Mouse (Mus musculus): ENCODE data around the gene Smarca1. TPM values are rescaled to one million over a fixed set of nuclear protein-coding genes. Genes with fewer than 3 reads are reported as not detected.

The Smarca1 gene
- polyA plus RNA-seq, 2 experiments: 1.8 to 4.5 TPM

GRCm38 (mm10) chrX:47820566-47820965 is 72.2 kb downstream of the Smarca1 start:
- TF ChIP-seq EP300 (IDR thresholded peaks at IDR 0.05; ENCODE audit: low read depth) (no peak), CTCF (IDR thresholded peaks at IDR 0.05; ENCODE audit: low read depth) (no peak)
- H3K27ac ChIP-seq: no peak overlapping the region
- ATAC-seq (ENCODE audit: insufficient read depth) (no peak), DNase-seq (ENCODE audit: low read depth in 3 of 3, low spot score in 3 of 3) (no peak)
- H3K9me3 ChIP-seq (ENCODE audit: control insufficient read depth, low read length): no peaks in the 10 kb centered on the region
- 50% methylated on average over 2 of the region's 2 CpGs for WGBS (ENCODE audit: insufficient replicate concordance)
- H3K4me3 ChIP-seq (ENCODE audit: insufficient read depth in 1 of 2, low read depth in 2 of 2, low read length in 2 of 2): no peak overlapping the region
- no peaks in the 10 kb centered on the region for H3K27me3 ChIP-seq (ENCODE audit: control insufficient read depth, insufficient read depth, low read length)
- H3K36me3 ChIP-seq (replicated peaks; ENCODE audit: control insufficient read depth, insufficient read depth, low read depth): no peaks in the 10 kb centered on the region
- no peaks in the 10 kb centered on the region for H3K4me1 ChIP-seq (replicated peaks; ENCODE audit: control insufficient read depth in 2 of 2, insufficient read depth in 2 of 2, low read length in 1 of 2)
- H3K9ac ChIP-seq (replicated peaks): no peak overlapping the region
- no peak overlapping the region for H3K4me2 ChIP-seq (ENCODE audit: low read depth)

DNA sequence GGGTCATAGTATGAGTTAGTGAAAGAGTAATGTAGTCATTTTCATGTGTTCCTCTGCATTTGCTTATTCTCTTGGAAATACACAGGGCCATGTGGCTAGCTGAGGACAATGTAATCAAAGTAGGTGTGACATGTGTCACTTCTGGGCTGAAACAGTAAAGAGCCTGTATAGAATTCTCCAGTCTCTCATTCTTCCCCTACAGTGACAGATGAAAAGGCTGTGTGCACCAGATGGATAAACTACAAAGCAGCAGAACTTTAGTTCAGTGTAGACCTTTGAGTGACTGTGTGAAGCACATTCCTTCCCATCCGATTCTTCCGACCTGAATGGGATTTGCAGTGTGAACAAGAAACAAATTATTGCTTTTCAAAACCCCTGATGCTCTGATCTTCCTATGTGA is 84.1 kb downstream of the Smarca1 start:
- Histone ChIP-seq H3K4me2 (ENCODE audit: low read depth) (no peak overlapping the region), H3K9ac (replicated peaks) (no peak overlapping the region), H3K27me3 (ENCODE audit: control insufficient read depth, insufficient read depth, low read length) (no peaks in the 10 kb centered on the region), H3K27ac (no peak overlapping the region), H3K4me3 (ENCODE audit: insufficient read depth in 1 of 2, low read depth in 2 of 2, low read length in 2 of 2) (no peak overlapping the region), H3K9me3 (ENCODE audit: control insufficient read depth, low read length) (no peaks in the 10 kb centered on the region), H3K4me1 (replicated peaks; ENCODE audit: control insufficient read depth in 2 of 2, insufficient read depth in 2 of 2, low read length in 1 of 2) (no peaks in the 10 kb centered on the region), H3K36me3 (replicated peaks; ENCODE audit: control insufficient read depth, insufficient read depth, low read depth) (no peaks in the 10 kb centered on the region)
- TF ChIP-seq CTCF (IDR thresholded peaks at IDR 0.05; ENCODE audit: low read depth): no peak
- TF ChIP-seq EP300 (IDR thresholded peaks at IDR 0.05; ENCODE audit: low read depth): no peak
- ATAC-seq (ENCODE audit: insufficient read depth) (no peak), DNase-seq (ENCODE audit: low read depth in 3 of 3, low spot score in 3 of 3) (no peak)
- 81% methylated on average over 2 of the region's 2 CpGs for WGBS (ENCODE audit: insufficient replicate concordance)

GRCm38 (mm10) chrX:47764440-47764839 is 128.3 kb downstream of the Smarca1 start:
- TF ChIP-seq EP300 (IDR thresholded peaks at IDR 0.05; ENCODE audit: low read depth) (no peak), CTCF (IDR thresholded peaks at IDR 0.05; ENCODE audit: low read depth) (no peak)
- no peaks in the 10 kb centered on the region for H3K27me3 ChIP-seq (ENCODE audit: control insufficient read depth, insufficient read depth, low read length)
- 55% methylated on average over 1 of the region's 1 CpGs for WGBS (ENCODE audit: insufficient replicate concordance)
- H3K27ac ChIP-seq: no peak overlapping the region
- H3K9me3 ChIP-seq (ENCODE audit: control insufficient read depth, low read length): no peaks in the 10 kb centered on the region
- ATAC-seq (ENCODE audit: insufficient read depth): no peak
- no peak overlapping the region for H3K4me2 ChIP-seq (ENCODE audit: low read depth)
- H3K36me3 ChIP-seq (replicated peaks; ENCODE audit: control insufficient read depth, insufficient read depth, low read depth): no peaks in the 10 kb centered on the region
- no peak overlapping the region for H3K4me3 ChIP-seq (ENCODE audit: insufficient read depth in 1 of 2, low read depth in 2 of 2, low read length in 2 of 2)
- no peak for DNase-seq (ENCODE audit: low read depth in 3 of 3, low spot score in 3 of 3)
- no peak overlapping the region for H3K9ac ChIP-seq (replicated peaks)
- H3K4me1 ChIP-seq (replicated peaks; ENCODE audit: control insufficient read depth in 2 of 2, insufficient read depth in 2 of 2, low read length in 1 of 2): no peaks in the 10 kb centered on the region

- ATAC-seq (ENCODE audit: insufficient read depth): no peak
- 14% methylated on average over 1 of the region's 1 CpGs for WGBS (ENCODE audit: insufficient replicate concordance)
Measured at GRCm38 (mm10) chrX:47760212-47760611, 132.6 kb downstream of the Smarca1 start.

More at GRCm38 (mm10) chrX:47760212-47760611, 132.6 kb downstream of the Smarca1 start:
- DNase-seq (ENCODE audit: low read depth in 3 of 3, low spot score in 3 of 3): no peak
- H3K27me3 ChIP-seq (ENCODE audit: control insufficient read depth, insufficient read depth, low read length): no peaks in the 10 kb centered on the region
- no peak overlapping the region for H3K27ac ChIP-seq
- H3K4me1 ChIP-seq (replicated peaks; ENCODE audit: control insufficient read depth in 2 of 2, insufficient read depth in 2 of 2, low read length in 1 of 2): no peaks in the 10 kb centered on the region
- H3K9me3 ChIP-seq (ENCODE audit: control insufficient read depth, low read length): no peaks in the 10 kb centered on the region
- TF ChIP-seq CTCF (IDR thresholded peaks at IDR 0.05; ENCODE audit: low read depth) (no peak), EP300 (IDR thresholded peaks at IDR 0.05; ENCODE audit: low read depth) (no peak)
- H3K36me3 ChIP-seq (replicated peaks; ENCODE audit: control insufficient read depth, insufficient read depth, low read depth): no peaks in the 10 kb centered on the region
- H3K9ac ChIP-seq (replicated peaks): no peak overlapping the region
- no peak overlapping the region for H3K4me3 ChIP-seq (ENCODE audit: insufficient read depth in 1 of 2, low read depth in 2 of 2, low read length in 2 of 2)
- no peak overlapping the region for H3K4me2 ChIP-seq (ENCODE audit: low read depth)

Other genes starting within 250 kb of the Smarca1 start
- gene Ocrl, start 19.4 kb upstream of the Smarca1 start, polyA plus RNA-seq (2012; rRNA removed): 4.2 and 4.8 TPM in 2 replicates
- gene Ocrl, start 19.4 kb upstream of the Smarca1 start, polyA plus RNA-seq (2014; fragmentation: Nextera tagmentation; extraction: Ambion mirVana): 2.4 and 2.9 TPM in 2 replicates
- 0.08 and 0.09 TPM in 2 replicates for gene Apln, start 141.9 kb upstream of the Smarca1 start, polyA plus RNA-seq (2012; rRNA removed)
- gene Apln, start 141.9 kb upstream of the Smarca1 start, polyA plus RNA-seq (2014; fragmentation: Nextera tagmentation; extraction: Ambion mirVana): 0.04 TPM in 1 of 2 replicates, not detected in the other
- gene Xpnpep2, start 215.8 kb upstream of the Smarca1 start, polyA plus RNA-seq (2012; rRNA removed): 0.01 TPM in 1 of 2 replicates, not detected in the other
- 0.23 TPM in 1 of 2 replicates, not detected in the other for gene Xpnpep2, start 215.8 kb upstream of the Smarca1 start, polyA plus RNA-seq (2014; fragmentation: Nextera tagmentation; extraction: Ambion mirVana)